Mouse (Mus musculus) CH12.LX (cell line): ENCODE measurements around the gene Hspbp1. TPM values are rescaled to one million over a fixed set of nuclear protein-coding genes. Genes with fewer than 3 reads are reported as not detected.

ENCODE experiments used
- DNase-seq: peaks from one replicate; pipeline ENCODE4 v3.0.0-alpha.2; 2013; ENCODE audit errors: extremely low read depth
- H3K27ac ChIP-seq: 2 replicates; pipeline ENCODE4 v1.5.1; 2012; ENCODE audit warnings: low read depth, mild to moderate bottlenecking, control low read depth, moderate library complexity; ENCODE audit not compliant: insufficient read depth
- H3K27me3 ChIP-seq: replicated peaks from 2 replicates; pipeline ENCODE3; 2012; ENCODE audit warnings: inconsistent platforms
- H3K36me3 ChIP-seq, 2 experiments: replicated peaks in 1 of 2; 2 replicates each; pipeline versions ENCODE3 to v1.6.1; 2012; ENCODE audit warnings: inconsistent platforms in 1 of 2, low read length in 1 of 2, mild to moderate bottlenecking in 1 of 2, mixed read lengths in 1 of 2, moderate library complexity in 1 of 2; ENCODE audit not compliant: control insufficient read depth in 1 of 2, insufficient read depth in 1 of 2
- H3K4me1 ChIP-seq, 2 experiments: 2 replicates each; pipeline ENCODE4 v1.6.1; 2012; ENCODE audit warnings: inconsistent platforms in 1 of 2, moderate library complexity in 1 of 2; ENCODE audit not compliant: insufficient read depth in 2 of 2, control insufficient read depth in 1 of 2
- H3K4me2 ChIP-seq: 2 replicates; pipeline ENCODE4 v1.6.1; 2012; ENCODE audit warnings: low read depth, mild to moderate bottlenecking, control low read depth; ENCODE audit not compliant: poor library complexity, insufficient read depth, severe bottlenecking
- H3K4me3 ChIP-seq, 3 experiments: fragments of 150-350 bp in 1 of 3; sonication (generic) in 1 of 3; replicated peaks in 1 of 3; 2 replicates each; pipeline versions ENCODE3 to v1.5.1; 2011 to 2012; ENCODE audit warnings: low read depth in 2 of 3, low read length in 2 of 3, mild to moderate bottlenecking in 2 of 3, moderate library complexity in 2 of 3, control low read depth in 1 of 3, improper control_type of control experiment in 1 of 3, inconsistent platforms in 1 of 3, mixed read lengths in 1 of 3; ENCODE audit not compliant: poor library complexity in 1 of 3
- H3K79me2 ChIP-seq: replicated peaks from 2 replicates; pipeline ENCODE4 v1.6.1; 2012; ENCODE audit warnings: mild to moderate bottlenecking, moderate library complexity; ENCODE audit not compliant: control insufficient read depth, poor library complexity, insufficient read depth, severe bottlenecking; ENCODE audit errors: extremely low read depth
- H3K9ac ChIP-seq: 2 replicates; pipeline ENCODE4 v1.6.1; 2012; ENCODE audit warnings: low read depth, mild to moderate bottlenecking, control low read depth, moderate library complexity; ENCODE audit not compliant: insufficient read depth
- H3K9me3 ChIP-seq: replicated peaks from 2 replicates; pipeline ENCODE3; 2012; ENCODE audit warnings: low read length, inconsistent platforms, mixed read lengths
- BHLHE40 ChIP-seq: IDR thresholded peaks from 2 replicates; pipeline ENCODE4 v1.6.1; 2011; ENCODE audit warnings: mild to moderate bottlenecking, low read depth, low read length, improper control_type of control experiment
- CHD2 ChIP-seq: IDR thresholded peaks from 2 replicates; pipeline ENCODE4 v1.6.1; 2011; ENCODE audit warnings: low read length, improper control_type of control experiment
- CTCF ChIP-seq, 2 experiments: IDR thresholded peaks in 1 of 2; conservative IDR thresholded peaks in 1 of 2; 2 replicates each; pipeline ENCODE4 v1.5.1; 2011 to 2012; ENCODE audit warnings: low read depth in 2 of 2, low read length in 2 of 2, improper control_type of control experiment in 1 of 2, inconsistent platforms in 1 of 2, mild to moderate bottlenecking in 1 of 2, moderate library complexity in 1 of 2
- E2F4 ChIP-seq: IDR thresholded peaks from 2 replicates; pipeline ENCODE4 v1.6.1; 2011; ENCODE audit warnings: low read depth, low read length, improper control_type of control experiment; ENCODE audit not compliant: insufficient replicate concordance
- ELF1 ChIP-seq: IDR thresholded peaks from 2 replicates; pipeline ENCODE4 v1.6.1; 2014; ENCODE audit warnings: low read depth, mild to moderate bottlenecking, inconsistent platforms, low read length, improper control_type of control experiment
- ETS1 ChIP-seq: conservative IDR thresholded peaks from 2 replicates; pipeline ENCODE4 v1.6.1; 2012; ENCODE audit warnings: low read depth, mild to moderate bottlenecking, inconsistent platforms, low read length, improper control_type of control experiment, moderate library complexity
- GABPA ChIP-seq: IDR thresholded peaks from 2 replicates; pipeline ENCODE4 v1.6.1; 2012; ENCODE audit warnings: low read depth, low read length, improper control_type of control experiment, inconsistent platforms; ENCODE audit not compliant: insufficient replicate concordance
- HCFC1 ChIP-seq: IDR thresholded peaks from 2 replicates; pipeline ENCODE4 v1.6.1; 2012; ENCODE audit warnings: low read depth, mild to moderate bottlenecking, inconsistent platforms, low read length, improper control_type of control experiment
- JUND ChIP-seq: conservative IDR thresholded peaks from 2 replicates; pipeline ENCODE4 v1.6.1; 2011; ENCODE audit warnings: low read depth, low read length, improper control_type of control experiment
- MAFK ChIP-seq: IDR thresholded peaks from 2 replicates; pipeline ENCODE4 v1.6.1; 2011; ENCODE audit warnings: low read length, improper control_type of control experiment; ENCODE audit not compliant: insufficient replicate concordance
- MAZ ChIP-seq: IDR thresholded peaks from 2 replicates; pipeline ENCODE4 v1.6.1; 2012; ENCODE audit warnings: low read depth, mild to moderate bottlenecking, inconsistent platforms, low read length, improper control_type of control experiment, moderate library complexity
- MEF2A ChIP-seq: IDR thresholded peaks from 2 replicates; pipeline ENCODE4 v1.6.1; 2014; ENCODE audit warnings: low read depth, mild to moderate bottlenecking, inconsistent platforms, low read length, improper control_type of control experiment, borderline replicate concordance
- MYC ChIP-seq: IDR thresholded peaks from 2 replicates; pipeline ENCODE4 v1.6.1; 2011; ENCODE audit warnings: low read depth, mild to moderate bottlenecking, improper control_type of control experiment, low read length
- NELFE ChIP-seq: IDR thresholded peaks from 2 replicates; pipeline ENCODE4 v1.6.1; 2011; ENCODE audit warnings: low read depth, low read length, improper control_type of control experiment
- RCOR1 ChIP-seq: conservative IDR thresholded peaks from 2 replicates; pipeline ENCODE4 v1.6.1; 2012; ENCODE audit warnings: low read depth, mild to moderate bottlenecking, inconsistent platforms, low read length, improper control_type of control experiment
- SMC3 ChIP-seq: IDR thresholded peaks from 2 replicates; pipeline ENCODE4 v1.6.1; 2011; ENCODE audit warnings: low read depth, low read length, improper control_type of control experiment
- TBP ChIP-seq: conservative IDR thresholded peaks from 2 replicates; pipeline ENCODE4 v1.6.1; 2011; ENCODE audit warnings: low read depth, low read length, improper control_type of control experiment
- TCF12 ChIP-seq: IDR thresholded peaks from 2 replicates; pipeline ENCODE4 v1.6.1; 2014; ENCODE audit warnings: low read depth, mild to moderate bottlenecking, inconsistent platforms, low read length, improper control_type of control experiment
- UBTF ChIP-seq: IDR thresholded peaks from 2 replicates; pipeline ENCODE4 v1.6.1; 2012; ENCODE audit warnings: low read depth, mild to moderate bottlenecking, inconsistent platforms, low read length, improper control_type of control experiment, moderate library complexity
- USF2 ChIP-seq: conservative IDR thresholded peaks from 2 replicates; pipeline ENCODE4 v1.6.1; 2011; ENCODE audit warnings: low read depth, low read length, improper control_type of control experiment
- ZC3H11A ChIP-seq: IDR thresholded peaks from 2 replicates; pipeline ENCODE4 v1.6.1; 2012; ENCODE audit warnings: low read depth, mild to moderate bottlenecking, inconsistent platforms, low read length, improper control_type of control experiment
- dilution Hi-C: fragments of 300-500 bp; cut with MboI; formaldehyde crosslinking; loops from 2 replicates; pipeline ENCODE4 v1.14.3; 2020; ENCODE audit warnings: low sequenced_read_pairs; ENCODE audit not compliant: extremely low pct_unique_long_range_greater_than_20kb, extremely low pct_ligation_motif_present
- in situ Hi-C: fragments of 300-500 bp; cut with MboI; formaldehyde crosslinking; loops from 3 replicates; pipeline ENCODE4 v1.14.3; 2019; ENCODE audit warnings: low sequenced_read_pairs, low pct_ligation_motif_present, low pct_unique_long_range_greater_than_20kb, mixed read lengths
- polyA plus RNA-seq: library from polyadenylated mRNA; unstranded; fragments of >175 nt; gene quantifications from 2 replicates; pipeline ENCODE4 v1.2.1, GENCODE M21; 2012; ENCODE audit warnings: low read depth; ENCODE audit not compliant: insufficient read length
- total RNA-seq, 2 experiments: library from RNA; depleted of rRNA; stranded (reverse); fragments of 300-350 nt in 1 of 2; fragments of >200 nt in 1 of 2; gene quantifications; 2 replicates each; pipeline ENCODE4 v1.2.3; 2012 to 2014

Hspbp1 gene
- total and polyA plus RNA-seq, 3 experiments, result 90.6 to 131 (median 98.8) TPM

GRCm38 (mm10) chr7:4646806-4647205 lies 38.1 kb downstream of the Hspbp1 start:
- no peak for DNase-seq
- dilution Hi-C loops (no loop called here), in situ Hi-C loops (no loop called here)
- Histone ChIP-seq H3K79me2 (peaks cover 36% of the 10 kb centered on the region), H3K27ac (no peak overlapping the region), H3K27me3 (no peaks in the 10 kb centered on the region), H3K4me2 (no peak overlapping the region), H3K9me3 (no peaks in the 10 kb centered on the region), H3K36me3 (peaks cover 56 to 78% of the 10 kb centered on the region in 2 experiments), H3K4me1 (peaks cover 14 to 31% of the 10 kb centered on the region in 2 experiments), H3K4me3 (no peak overlapping the region), H3K9ac (no peak overlapping the region)
- TF ChIP-seq MEF2A, result no peak
- no peak for TF ChIP-seq NELFE

DNA sequence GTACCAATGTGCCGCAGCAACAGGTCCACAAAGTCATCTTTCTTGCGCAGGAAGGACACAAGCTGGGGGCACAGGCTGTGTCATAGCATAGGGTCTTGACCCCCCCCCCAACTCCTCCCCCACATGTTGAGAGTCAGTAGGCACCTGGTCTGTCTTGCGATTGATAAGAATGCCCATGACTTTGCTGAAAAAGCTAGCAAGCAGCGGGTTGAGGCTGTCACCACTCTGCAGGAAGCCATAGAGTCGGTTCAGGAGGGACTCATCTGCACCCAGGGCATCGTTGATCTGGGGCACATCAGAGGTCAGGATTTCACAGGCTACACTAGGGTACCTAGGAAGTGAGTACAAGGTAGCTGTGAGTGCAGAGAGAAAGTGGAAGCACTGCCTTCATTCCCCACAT lies 41.6 kb downstream of the Hspbp1 start:
- H3K9me3 ChIP-seq, result no peaks in the 10 kb centered on the region
- no peak overlapping the region for H3K9ac ChIP-seq
- TF ChIP-seq SMC3 (no peak), CHD2 (no peak), HCFC1 (no peak), TBP (no peak), CTCF (conservative IDR thresholded peaks at IDR 0.05 in 1 of 2, IDR thresholded peaks at IDR 0.05 in 1 of 2; ENCODE audit: low read depth in 2 of 2, low read length in 2 of 2) (no peak), ETS1 (no peak), ELF1 (no peak), MAZ (no peak), TCF12 (no peak), GABPA (no peak), E2F4 (no peak), UBTF (no peak)
- H3K36me3 ChIP-seq, result peaks cover 77 to 94% of the 10 kb centered on the region in 2 experiments
- H3K4me2 ChIP-seq, result no peak overlapping the region
- in situ Hi-C loops, result no loop called here
- H3K27me3 ChIP-seq, result no peaks in the 10 kb centered on the region
- no peak overlapping the region for H3K4me3 ChIP-seq
- dilution Hi-C loops, result no loop called here
- H3K27ac ChIP-seq, result no peak overlapping the region
- DNase-seq, result no peak
- H3K4me1 ChIP-seq, result peaks cover 3 to 18% of the 10 kb centered on the region in 2 experiments; a peak in 3 of 4 replicates
- peaks cover 24% of the 10 kb centered on the region for H3K79me2 ChIP-seq

DNA sequence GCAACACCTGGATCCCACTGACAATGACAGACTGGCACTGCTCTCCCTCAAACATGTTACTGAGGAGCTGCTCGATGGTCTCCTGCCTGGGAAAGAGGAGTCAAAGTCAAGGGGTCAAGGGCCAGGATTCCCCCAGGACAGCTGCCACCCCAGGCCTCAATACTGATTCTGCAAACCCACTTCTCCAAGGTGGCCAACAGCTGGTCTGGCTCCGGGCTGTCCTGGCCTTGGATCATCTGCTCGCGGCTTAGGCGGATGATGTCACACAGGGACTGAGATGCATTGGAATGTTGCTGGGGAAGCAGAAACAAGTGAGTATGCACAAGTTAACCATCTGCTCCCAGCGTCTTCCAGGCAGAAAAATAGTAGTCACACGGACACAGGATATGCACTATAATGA lies 42.9 kb downstream of the Hspbp1 start:
- H3K36me3 ChIP-seq, result peaks cover 83 to 90% of the 10 kb centered on the region in 2 experiments
- in situ Hi-C loops (no loop called here), dilution Hi-C loops (no loop called here)
- H3K9ac ChIP-seq, result no peak overlapping the region
- peaks cover 0 to 5% of the 10 kb centered on the region in 2 experiments; a peak in 2 of 4 replicates for H3K4me1 ChIP-seq
- H3K4me3 ChIP-seq, result no peak overlapping the region
- no peak overlapping the region for H3K27ac ChIP-seq
- H3K9me3 ChIP-seq, result no peaks in the 10 kb centered on the region
- H3K27me3 ChIP-seq, result no peaks in the 10 kb centered on the region
- peaks cover 13% of the 10 kb centered on the region; the same call in 1 of the 2 replicates for H3K79me2 ChIP-seq
- no peak overlapping the region for H3K4me2 ChIP-seq
- TF ChIP-seq SMC3 (no peak), MAFK (no peak), USF2 (no peak), MYC (no peak), JUND (no peak), TBP (no peak), ZC3H11A (no peak), CTCF (conservative IDR thresholded peaks at IDR 0.05 in 1 of 2, IDR thresholded peaks at IDR 0.05 in 1 of 2; ENCODE audit: low read depth in 2 of 2, low read length in 2 of 2) (no peak), BHLHE40 (no peak), RCOR1 (no peak), NELFE (no peak)
- no peak for DNase-seq
